Mouse (Mus musculus) bone marrow macrophage, adult 2 months (primary cell): Measurements from ENCODE around the gene 1700010B08Rik. TPM values are rescaled to one million over a fixed set of nuclear protein-coding genes. Genes with fewer than 3 reads are reported as not detected.
"Not testable (repeated sequence)": the region's sequence is repeated elsewhere in the genome, so short reads cannot be mapped to it uniquely, and the experiment has no call there.

Experiments
- H3K27ac ChIP-seq: 2 replicates; pipeline ENCODE4 v1.5.1; 2012; ENCODE audit warnings: low read depth, low read length; ENCODE audit not compliant: insufficient read depth
- H3K4me1 ChIP-seq: 2 replicates; pipeline ENCODE4 v1.6.1; 2012; ENCODE audit warnings: low read length; ENCODE audit not compliant: control insufficient read depth, insufficient read depth
- H3K4me3 ChIP-seq: 2 replicates; pipeline ENCODE4 v1.5.1; 2012; ENCODE audit warnings: mild to moderate bottlenecking, low read length, moderate library complexity; ENCODE audit not compliant: insufficient read depth
- CTCF ChIP-seq: IDR thresholded peaks from 2 replicates; pipeline ENCODE4 v1.5.1; 2012; ENCODE audit warnings: low read depth, mild to moderate bottlenecking, low read length, moderate library complexity
- POLR2A ChIP-seq: IDR thresholded peaks from 2 replicates; pipeline ENCODE4 v1.6.1; 2012; ENCODE audit warnings: mild to moderate bottlenecking, low read depth, low read length, borderline replicate concordance
- polyA plus RNA-seq: library from polyadenylated mRNA; stranded (reverse); fragments of >200 nt; gene quantifications from 2 replicates; pipeline ENCODE4 v1.2.4, GENCODE M21; 2012; ENCODE audit not compliant: missing spikeins, insufficient read depth, insufficient read length

1700010B08Rik gene
- polyA plus RNA-seq, 1 experiment = not detected

GRCm38 (mm10) chr2:173692693-173693092 lies 26.5 kb upstream of the 1700010B08Rik start:
- TF ChIP-seq CTCF = no peak
- no peak for TF ChIP-seq POLR2A
- Histone ChIP-seq H3K4me3 (no peak overlapping the region), H3K4me1 (no peaks in the 10 kb centered on the region), H3K27ac (no peak overlapping the region)

GRCm38 (mm10) chr2:173698850-173699249 lies 20.4 kb upstream of the 1700010B08Rik start:
- TF ChIP-seq CTCF = no peak
- TF ChIP-seq POLR2A = no peak

GRCm38 (mm10) chr2:173702096-173702866 lies 16.9 kb upstream of the 1700010B08Rik start:
- Histone ChIP-seq H3K27ac (peak overlapping the region; percentile 51), H3K4me1 (peaks cover 21% of the 10 kb centered on the region), H3K4me3 (no peak overlapping the region)
- TF ChIP-seq POLR2A = no peak
- no peak for TF ChIP-seq CTCF

More at GRCm38 (mm10) chr2:173698850-173699249, 20.4 kb upstream of the 1700010B08Rik start:
- no peak overlapping the region for H3K4me3 ChIP-seq
- no peak overlapping the region for H3K27ac ChIP-seq
- peaks cover 21% of the 10 kb centered on the region for H3K4me1 ChIP-seq

GRCm38 (mm10) chr2:173702867-173703237 lies 16.4 kb upstream of the 1700010B08Rik start:
- Histone ChIP-seq H3K4me3 (no peak overlapping the region), H3K27ac (peak overlapping the region; percentile 51)
- TF ChIP-seq CTCF (no peak), POLR2A (no peak)

GRCm38 (mm10) chr2:173705827-173706551 lies 13.2 kb upstream of the 1700010B08Rik start:
- TF ChIP-seq CTCF = no peak
- TF ChIP-seq POLR2A = no peak
- Histone ChIP-seq H3K4me3 (no peak overlapping the region), H3K4me1 (peaks cover 17% of the 10 kb centered on the region), H3K27ac (no peak overlapping the region)

More at GRCm38 (mm10) chr2:173702867-173703237, 16.4 kb upstream of the 1700010B08Rik start:
- peaks cover 21% of the 10 kb centered on the region for H3K4me1 ChIP-seq

GRCm38 (mm10) chr2:173707626-173708025 lies 11.6 kb upstream of the 1700010B08Rik start:
- not testable (repeated sequence) for H3K4me3 ChIP-seq, H3K27ac ChIP-seq

GRCm38 (mm10) chr2:173710193-173710592 lies 9.0 kb upstream of the 1700010B08Rik start:
- no peaks in the 10 kb centered on the region for H3K4me1 ChIP-seq
- H3K27ac ChIP-seq = no peak overlapping the region
- no peak for TF ChIP-seq POLR2A
- TF ChIP-seq CTCF = no peak
- H3K4me3 ChIP-seq = no peak overlapping the region

More at GRCm38 (mm10) chr2:173707626-173708025, 11.6 kb upstream of the 1700010B08Rik start:
- H3K4me1 ChIP-seq = not testable (repeated sequence)

GRCm38 (mm10) chr2:173712656-173713055 lies 6.6 kb upstream of the 1700010B08Rik start:
- TF ChIP-seq CTCF = no peak
- TF ChIP-seq POLR2A = no peak
- no peak overlapping the region for H3K27ac ChIP-seq

GRCm38 (mm10) chr2:173713241-173713640 lies 6.0 kb upstream of the 1700010B08Rik start:
- TF ChIP-seq POLR2A = no peak
- no peak overlapping the region for H3K27ac ChIP-seq
- H3K4me1 ChIP-seq = no peaks in the 10 kb centered on the region
- no peak overlapping the region for H3K4me3 ChIP-seq

More at GRCm38 (mm10) chr2:173712656-173713055, 6.6 kb upstream of the 1700010B08Rik start:
- no peaks in the 10 kb centered on the region for H3K4me1 ChIP-seq
- H3K4me3 ChIP-seq = no peak overlapping the region

- Histone ChIP-seq H3K4me1 (no peaks in the 10 kb centered on the region), H3K4me3 (no peak overlapping the region), H3K27ac (no peak overlapping the region)
- no peak for TF ChIP-seq POLR2A
- no peak for TF ChIP-seq CTCF
Measured at GRCm38 (mm10) chr2:173714620-173715218, 4.5 kb upstream of the 1700010B08Rik start.
